Mouse (Mus musculus) olfactory bulb, adult 2 months (tissue): ENCODE data around the gene Rabgap1l.

Experiments
- CTCF ChIP-seq: fragments of 200-500 bp; IDR thresholded peaks from 2 replicates; pipeline ENCODE4 v1.5.1; 2012; ENCODE audit warnings: low read depth, mild to moderate bottlenecking, low read length, moderate library complexity; ENCODE audit not compliant: insufficient read depth
- POLR2A ChIP-seq: fragments of 200-500 bp; IDR thresholded peaks from 2 replicates; pipeline ENCODE4 v1.6.1; 2012; ENCODE audit warnings: mild to moderate bottlenecking, low read depth, low read length, moderate library complexity; ENCODE audit not compliant: insufficient read depth

- TF ChIP-seq CTCF: no peak
- no peak for TF ChIP-seq POLR2A
Measured at GRCm38 (mm10) chr1:160745238-160745930, 47.6 kb downstream of the Rabgap1l start.
